Mouse (Mus musculus) cerebellum, adult 2 months (tissue): ENCODE measurements at regions not wholly inside any gene's neighbourhood (a gene's known extent, or its start where the extent isn't known, plus 50 kb on each side); places are given as distances from the start of the nearest gene placed in this dataset.

Source experiments
- CTCF ChIP-seq: fragments of 200-500 bp; IDR thresholded peaks from 2 replicates; pipeline ENCODE4 v1.5.1; 2011; ENCODE audit warnings: low read depth, mild to moderate bottlenecking, control low read depth, low read length, moderate library complexity, borderline replicate concordance; ENCODE audit not compliant: insufficient read depth
- POLR2A ChIP-seq: fragments of 200-500 bp; IDR thresholded peaks from 2 replicates; pipeline ENCODE4 v1.6.1; 2011; ENCODE audit warnings: low read length, control low read depth, borderline replicate concordance; ENCODE audit not compliant: insufficient read depth

GRCm38 (mm10) chrX:77363657-77364056 lies 147.2 kb upstream of the Tbl1x start:
- TF ChIP-seq CTCF (no peak), POLR2A (no peak)
